Mouse (Mus musculus) G1E (cell line): ENCODE results near the gene Sncb.

Experiments used
- CTCF ChIP-seq: IDR thresholded peaks from 2 replicates; pipeline ENCODE4 v1.5.1; 2012; ENCODE audit warnings: low read depth, low read length, inconsistent platforms, mixed read lengths
- GATA1 ChIP-seq: IDR thresholded peaks from 2 replicates; pipeline ENCODE4 v1.6.1; 2012; ENCODE audit warnings: borderline replicate concordance, low read length, inconsistent platforms, mixed read lengths
- GATA2 ChIP-seq: IDR thresholded peaks from 2 replicates; pipeline ENCODE4 v1.6.1; 2012; ENCODE audit warnings: low read depth, low read length, inconsistent platforms, borderline replicate concordance
- POLR2AphosphoS5 ChIP-seq: IDR thresholded peaks from 2 replicates; pipeline ENCODE4 v1.6.1; 2012; ENCODE audit warnings: low read depth, low read length, inconsistent platforms; ENCODE audit not compliant: insufficient replicate concordance
- TAL1 ChIP-seq: conservative IDR thresholded peaks from 2 replicates; pipeline ENCODE4 v1.6.1; 2012; ENCODE audit warnings: low read depth, low read length, inconsistent platforms, mixed read lengths

DNA sequence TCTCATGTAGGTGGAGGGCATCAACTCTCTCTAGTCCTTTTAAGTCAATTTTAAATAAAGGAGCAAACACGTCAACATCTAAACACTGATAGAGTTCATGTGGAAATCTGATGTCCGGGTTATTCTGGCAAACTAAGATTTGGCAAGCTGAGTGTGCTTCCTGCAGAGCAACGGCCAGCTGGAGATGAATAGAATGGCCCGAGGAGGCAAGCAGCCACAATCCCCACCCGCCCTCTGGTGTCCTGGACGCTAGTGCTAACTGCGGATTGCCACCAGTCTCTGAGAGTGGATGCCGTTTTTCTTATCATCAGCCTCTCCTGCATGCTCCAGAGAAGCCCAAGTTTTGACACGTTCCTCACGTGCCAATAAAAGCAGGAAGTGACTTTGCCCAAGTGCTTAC is 19.5 kb downstream of the Sncb start:
- no peak for TF ChIP-seq GATA1
- no peak for TF ChIP-seq CTCF
- no peak for TF ChIP-seq POLR2AphosphoS5
- no peak for TF ChIP-seq TAL1
- no peak for TF ChIP-seq GATA2
